In genomic region chr11:69670786-69671725, GRCm38 (mm10) we compare ENCODE assay signal across 8 mouse cellular contexts. TPM values are rescaled to one million over a fixed set of nuclear protein-coding genes. Genes with fewer than 3 reads are reported as not detected.
DNase-seq lines count a peak whose midpoint lies in the region; ATAC-seq and TF ChIP-seq lines count a peak whose summit lies in the region.

No protein-coding gene starts in this region.

- intact Hi-C loops in heart, postnatal 10 days (cut with DNase I) = no loop called here

- no peak for TF ChIP-seq RAD21 in CH12.LX (IDR thresholded peaks at IDR 0.05; ENCODE audit: low read depth, low read length)

- under 1% methylated on average over 55 of the region's 61 CpGs for WGBS in forebrain, embryonic 12.5 days
- 1% methylated on average over 61 of the region's 61 CpGs for WGBS in large intestine, adult 2 months
- under 1% methylated on average over 52 of the region's 61 CpGs for WGBS in liver, postnatal 0 days (ENCODE audit: insufficient replicate concordance)
- 2% methylated on average over 60 of the region's 61 CpGs for WGBS in neural tube, embryonic 14.5 days

- TF ChIP-seq EP300 in CH12.LX (IDR thresholded peaks at IDR 0.05; ENCODE audit: low read length) = no peak
- TF ChIP-seq EP300 in liver, postnatal 0 days (IDR thresholded peaks at IDR 0.05; ENCODE audit: low read depth) = peak; percentile 68

- TF ChIP-seq CTCF in CH12.LX (conservative IDR thresholded peaks at IDR 0.05 in 1 of 2, IDR thresholded peaks at IDR 0.05 in 1 of 2; ENCODE audit: low read depth in 2 of 2, low read length in 2 of 2) = no peak
- no peak; the same call in 1 of the 2 replicates for TF ChIP-seq CTCF in liver, postnatal 0 days (IDR thresholded peaks at IDR 0.05; ENCODE audit: low read depth)

- dilution Hi-C loops in CH12.LX (cut with MboI; ENCODE audit: extremely low pct_ligation_motif_present, extremely low pct_unique_long_range_greater_than_20kb, low sequenced_read_pairs) = no loop called here

- peaks cover 67 to 80% of the 10 kb centered on the region in 2 experiments for H3K36me3 ChIP-seq in CH12.LX (replicated peaks in 1 of 2; ENCODE audit: control insufficient read depth in 1 of 2, insufficient read depth in 1 of 2, low read length in 1 of 2)
- H3K36me3 ChIP-seq in forebrain, embryonic 12.5 days (replicated peaks) = peaks cover 76% of the 10 kb centered on the region
- H3K36me3 ChIP-seq in liver, postnatal 0 days (replicated peaks; ENCODE audit: insufficient read depth, low read length) = peaks cover 67% of the 10 kb centered on the region
- peaks cover 60% of the 10 kb centered on the region for H3K36me3 ChIP-seq in neural tube, embryonic 14.5 days (ENCODE audit: control insufficient read depth, insufficient read depth, low read length)

- peak overlapping the region; percentile 74 to 94 (median 75) for H3K4me3 ChIP-seq in CH12.LX (replicated peaks in 1 of 3; ENCODE audit: low read depth in 2 of 3, low read length in 2 of 3, poor library complexity in 1 of 3)
- H3K4me3 ChIP-seq in forebrain, embryonic 12.5 days (replicated peaks) = peak overlapping the region; percentile 99
- peak overlapping the region; percentile 94 for H3K4me3 ChIP-seq in liver, postnatal 0 days (ENCODE audit: low read depth, low read length)
- peak overlapping the region; percentile 88 for H3K4me3 ChIP-seq in neural tube, embryonic 14.5 days (ENCODE audit: low read depth, low read length)

- H3K9ac ChIP-seq in CH12.LX (ENCODE audit: insufficient read depth, low read depth) = peak overlapping the region; percentile 99
- H3K9ac ChIP-seq in forebrain, embryonic 12.5 days = peak overlapping the region; percentile 99
- peak overlapping the region; percentile 92 for H3K9ac ChIP-seq in liver, postnatal 0 days (replicated peaks)
- peak overlapping the region; percentile 79 for H3K9ac ChIP-seq in neural tube, embryonic 14.5 days (replicated peaks; ENCODE audit: low read depth, low read length)

- H3K27ac ChIP-seq in CH12.LX (ENCODE audit: insufficient read depth, low read depth) = peak overlapping the region; percentile 88
- peak overlapping the region; percentile 98 for H3K27ac ChIP-seq in forebrain, embryonic 12.5 days
- H3K27ac ChIP-seq in liver, postnatal 0 days (ENCODE audit: low read depth) = peak overlapping the region; percentile 99
- H3K27ac ChIP-seq in neural tube, embryonic 14.5 days (ENCODE audit: low read depth, low read length) = peak overlapping the region; percentile 93

- peak; percentile 75 for TF ChIP-seq POLR2A in CH12.LX (IDR thresholded peaks at IDR 0.05; ENCODE audit: low read depth, low read length)

- in situ Hi-C loops in CH12.LX (cut with MboI; ENCODE audit: low pct_ligation_motif_present, low pct_unique_long_range_greater_than_20kb, low sequenced_read_pairs) = no loop called here

- H3K9me3 ChIP-seq in CH12.LX (replicated peaks; ENCODE audit: low read length) = no peaks in the 10 kb centered on the region
- no peaks in the 10 kb centered on the region for H3K9me3 ChIP-seq in forebrain, embryonic 12.5 days
- no peaks in the 10 kb centered on the region for H3K9me3 ChIP-seq in liver, postnatal 0 days (ENCODE audit: low read length)
- no peaks in the 10 kb centered on the region for H3K9me3 ChIP-seq in neural tube, embryonic 14.5 days (ENCODE audit: control insufficient read depth, low read length)

- peak; percentile 73 for ATAC-seq in forebrain, embryonic 12.5 days (ENCODE audit: low FRiP score)
- ATAC-seq in liver, postnatal 0 days = peak; percentile 74
- ATAC-seq in neural tube, embryonic 14.5 days (ENCODE audit: low read depth) = peak; percentile 66

- H3K79me2 ChIP-seq in CH12.LX (replicated peaks; ENCODE audit: control insufficient read depth, extremely low read depth, insufficient read depth, poor library complexity, severe bottlenecking) = peaks cover 57% of the 10 kb centered on the region

- peak; percentile 96 for DNase-seq in CH12.LX (ENCODE audit: extremely low read depth)
- DNase-seq in c-Kit-positive CD71-positive TER-119-negative erythroid progenitor cells, embryonic 14.5 days (ENCODE audit: low read depth) = peak; percentile 86
- peak; percentile 95 to 98 for DNase-seq in heart, postnatal 10 days
- DNase-seq in large intestine, adult 2 months (ENCODE audit: low read depth, low spot score) = peak; percentile 66
- DNase-seq in liver, postnatal 0 days = peak; percentile 97
- DNase-seq in testis, postnatal 10 days (ENCODE audit: low spot score) = peak; percentile 98

- peaks cover 14 to 59% of the 10 kb centered on the region in 2 experiments; a peak in 3 of 4 replicates for H3K4me1 ChIP-seq in CH12.LX (ENCODE audit: control insufficient read depth in 1 of 2, insufficient read depth in 2 of 2)
- peaks cover 30% of the 10 kb centered on the region for H3K4me1 ChIP-seq in forebrain, embryonic 12.5 days
- H3K4me1 ChIP-seq in liver, postnatal 0 days (ENCODE audit: insufficient read depth) = peaks cover 18% of the 10 kb centered on the region
- peaks cover 19% of the 10 kb centered on the region for H3K4me1 ChIP-seq in neural tube, embryonic 14.5 days (ENCODE audit: control insufficient read depth, insufficient read depth, low read length)

- H3K27me3 ChIP-seq in CH12.LX (replicated peaks) = no peaks in the 10 kb centered on the region
- H3K27me3 ChIP-seq in forebrain, embryonic 12.5 days = no peaks in the 10 kb centered on the region
- no peaks in the 10 kb centered on the region for H3K27me3 ChIP-seq in liver, postnatal 0 days (ENCODE audit: insufficient read depth, low read length)
- H3K27me3 ChIP-seq in neural tube, embryonic 14.5 days (ENCODE audit: control insufficient read depth, insufficient read depth, low read length) = no peaks in the 10 kb centered on the region

- H3K4me2 ChIP-seq in CH12.LX (ENCODE audit: insufficient read depth, low read depth, poor library complexity, severe bottlenecking) = peak overlapping the region; percentile 88
- H3K4me2 ChIP-seq in forebrain, embryonic 12.5 days = peak overlapping the region; percentile 95
- H3K4me2 ChIP-seq in liver, postnatal 0 days (ENCODE audit: low read depth, low read length) = peak overlapping the region; percentile 95
- H3K4me2 ChIP-seq in neural tube, embryonic 14.5 days (ENCODE audit: low read depth, low read length) = peak overlapping the region; percentile 96

TF ChIP-seq in CH12.LX, 34 proteins besides CTCF, POLR2A, EP300 and RAD21 (continues in another document):
- peak; percentile 66; the same call in 1 of the 2 replicates for TF ChIP-seq BHLHE40 (IDR thresholded peaks at IDR 0.05; ENCODE audit: low read depth, low read length)
- TF ChIP-seq USF1 (IDR thresholded peaks at IDR 0.05; ENCODE audit: low read depth, low read length) = no peak; the same call in 1 of the 2 replicates
- TF ChIP-seq MXI1 (IDR thresholded peaks at IDR 0.05; ENCODE audit: low read depth, low read length) = peak; percentile 98
- TF ChIP-seq CHD2 (IDR thresholded peaks at IDR 0.05; ENCODE audit: low read length) = peak; percentile 96

RNA-seq across cellular contexts. Expression of gene Eif4a1, which starts 1.2 kb away (rescaled TPM):
- total RNA-seq in CH12.LX (2012; rRNA removed) (1,622 and 2,071 TPM in 2 replicates), CH12.LX (2014; rRNA removed) (2,161 and 2,200 TPM in 2 replicates)
- 1,500 and 1,728 TPM in 2 replicates for polyA plus RNA-seq in CH12.LX (2012; ENCODE audit: insufficient read length, low read depth)
- polyA plus RNA-seq in forebrain, embryonic 12.5 days (2016; fragmentation: Nextera tagmentation; extraction: Ambion mirVana) = 694 and 751 TPM in 2 replicates
- total RNA-seq in heart, postnatal 10 days (2021) = 100 to 1,000 TPM; 389 to 397 TPM
- polyA plus RNA-seq in large intestine, adult 2 months (2012; rRNA removed) = 354 and 356 TPM in 2 replicates
- 199 and 203 TPM in 2 replicates for polyA plus RNA-seq in liver, postnatal 0 days (2015; fragmentation: Nextera tagmentation; extraction: Ambion mirVana)
- polyA plus RNA-seq in neural tube, embryonic 14.5 days (2014; fragmentation: Nextera tagmentation; extraction: Ambion mirVana) = 503 and 643 TPM in 2 replicates

RNA-seq across cellular contexts. Expression of gene Cd68, which starts 5.1 kb away (rescaled TPM):
- total RNA-seq in CH12.LX (2012; rRNA removed) (74.8 and 82.2 TPM in 2 replicates), CH12.LX (2014; rRNA removed) (122 TPM in 2 replicates)
- 235 and 343 TPM in 2 replicates for polyA plus RNA-seq in CH12.LX (2012; ENCODE audit: insufficient read length, low read depth)
- polyA plus RNA-seq in forebrain, embryonic 12.5 days (2016; fragmentation: Nextera tagmentation; extraction: Ambion mirVana) = 5.5 TPM in 2 replicates
- 1 to 10 TPM; 5.8 to 7.8 TPM for total RNA-seq in heart, postnatal 10 days (2021)
- 20.2 and 20.6 TPM in 2 replicates for polyA plus RNA-seq in large intestine, adult 2 months (2012; rRNA removed)
- polyA plus RNA-seq in liver, postnatal 0 days (2015; fragmentation: Nextera tagmentation; extraction: Ambion mirVana) = 30.1 and 32.5 TPM in 2 replicates
- 3.7 and 11.2 TPM in 2 replicates for polyA plus RNA-seq in neural tube, embryonic 14.5 days (2014; fragmentation: Nextera tagmentation; extraction: Ambion mirVana)

RNA-seq across cellular contexts. Expression of gene Mpdu1, which starts 8.6 kb away (rescaled TPM):
- total RNA-seq in CH12.LX (2012; rRNA removed) = 110 and 150 TPM in 2 replicates
- 175 and 210 TPM in 2 replicates for total RNA-seq in CH12.LX (2014; rRNA removed)
- polyA plus RNA-seq in CH12.LX (2012; ENCODE audit: insufficient read length, low read depth) = 185 and 210 TPM in 2 replicates
- 74.7 and 80.9 TPM in 2 replicates for polyA plus RNA-seq in forebrain, embryonic 12.5 days (2016; fragmentation: Nextera tagmentation; extraction: Ambion mirVana)
- total RNA-seq in heart, postnatal 10 days (2021) = 10 to 100 TPM; 33.1 to 33.7 TPM
- 147 and 171 TPM in 2 replicates for polyA plus RNA-seq in large intestine, adult 2 months (2012; rRNA removed)
- 36.9 and 41.0 TPM in 2 replicates for polyA plus RNA-seq in liver, postnatal 0 days (2015; fragmentation: Nextera tagmentation; extraction: Ambion mirVana)
- polyA plus RNA-seq in neural tube, embryonic 14.5 days (2014; fragmentation: Nextera tagmentation; extraction: Ambion mirVana) = 40.7 and 63.4 TPM in 2 replicates

RNA-seq across cellular contexts. Expression of gene Senp3, which starts 10.8 kb away (rescaled TPM):
- total RNA-seq in CH12.LX (2012; rRNA removed) (116 and 157 TPM in 2 replicates), CH12.LX (2014; rRNA removed) (256 TPM in 2 replicates)
- 303 and 317 TPM in 2 replicates for polyA plus RNA-seq in CH12.LX (2012; ENCODE audit: insufficient read length, low read depth)
- 106 and 119 TPM in 2 replicates for polyA plus RNA-seq in forebrain, embryonic 12.5 days (2016; fragmentation: Nextera tagmentation; extraction: Ambion mirVana)
- 10 to 100 TPM; 48.9 to 49.6 TPM for total RNA-seq in heart, postnatal 10 days (2021)
- 43.4 and 55.1 TPM in 2 replicates for polyA plus RNA-seq in large intestine, adult 2 months (2012; rRNA removed)
- 14.5 and 15.2 TPM in 2 replicates for polyA plus RNA-seq in liver, postnatal 0 days (2015; fragmentation: Nextera tagmentation; extraction: Ambion mirVana)
- polyA plus RNA-seq in neural tube, embryonic 14.5 days (2014; fragmentation: Nextera tagmentation; extraction: Ambion mirVana) = 104 and 116 TPM in 2 replicates

RNA-seq across cellular contexts. Expression of gene Tnfsf13, which starts 14.5 kb away (rescaled TPM):
- total RNA-seq in CH12.LX (2012; rRNA removed) (0.08 and 0.21 TPM in 2 replicates), CH12.LX (2014; rRNA removed) (0.32 and 0.35 TPM in 2 replicates)
- polyA plus RNA-seq in CH12.LX (2012; ENCODE audit: insufficient read length, low read depth) = 0.63 and 1.0 TPM in 2 replicates
- polyA plus RNA-seq in forebrain, embryonic 12.5 days (2016; fragmentation: Nextera tagmentation; extraction: Ambion mirVana) = 0.26 TPM in 1 of 2 replicates, not detected in the other
- total RNA-seq in heart, postnatal 10 days (2021) = 1 to 10 TPM; 2.1 to 2.4 TPM
- polyA plus RNA-seq in large intestine, adult 2 months (2012; rRNA removed) = 14.4 and 16.2 TPM in 2 replicates
- polyA plus RNA-seq in liver, postnatal 0 days (2015; fragmentation: Nextera tagmentation; extraction: Ambion mirVana) = 0.46 and 0.83 TPM in 2 replicates
- polyA plus RNA-seq in neural tube, embryonic 14.5 days (2014; fragmentation: Nextera tagmentation; extraction: Ambion mirVana) = 0.24 and 0.72 TPM in 2 replicates

Comparison
In these comparisons a context has a peak if more than half of its experiments do, and no peak if none do; other contexts are left out.
1. Peak in every context shown above with its lines: DNase-seq, ATAC-seq, H3K4me3 ChIP-seq and H3K27ac ChIP-seq.